17 mouse cellular contexts compared by ENCODE assay signal in genomic region chr2:74736688-74737577, GRCm38 (mm10). TPM values are rescaled to one million over a fixed set of nuclear protein-coding genes. Genes with fewer than 3 reads are reported as not detected.
A peak's percentile ranks its signal among the peaks of the same experiment; 100 is the strongest.
DNase-seq lines count a peak whose midpoint lies in the region; ATAC-seq and TF ChIP-seq lines count a peak whose summit lies in the region.
"Had no signal": no experiment of that assay in that cellular context is flagged by ENCODE, and none has a peak within 500 bp of the region (broad histone marks: within the 10 kb centered on the region; RNA-seq: fewer than 3 reads in every experiment).

No protein-coding gene starts in this region.

- H3K9ac ChIP-seq in heart, embryonic 12.5 days, result no peak overlapping the region
- H3K9ac ChIP-seq in hindbrain, embryonic 11.5 days (ENCODE audit: low read depth, low read length), result peak overlapping the region; percentile 76
- H3K9ac ChIP-seq in limb, embryonic 15.5 days, result no peak overlapping the region
- H3K9ac ChIP-seq: midbrain, embryonic 12.5 days had no signal

- H3K36me3 ChIP-seq in heart, embryonic 12.5 days, result no peaks in the 10 kb centered on the region
- H3K36me3 ChIP-seq in hindbrain, embryonic 11.5 days (ENCODE audit: control insufficient read depth, insufficient read depth, low read length), result no peaks in the 10 kb centered on the region
- H3K36me3 ChIP-seq in limb, embryonic 15.5 days, result no peaks in the 10 kb centered on the region
- H3K36me3 ChIP-seq: midbrain, embryonic 12.5 days had no signal

- peaks cover 9% of the 10 kb centered on the region for H3K4me1 ChIP-seq in heart, embryonic 12.5 days (replicated peaks)
- H3K4me1 ChIP-seq in hindbrain, embryonic 11.5 days (replicated peaks; ENCODE audit: control insufficient read depth, insufficient read depth, low read length), result no peaks in the 10 kb centered on the region
- H3K4me1 ChIP-seq in limb, embryonic 15.5 days, result peaks cover 45% of the 10 kb centered on the region

- TF ChIP-seq POLR2A in brain, embryonic 14.5 days (IDR thresholded peaks at IDR 0.05; ENCODE audit: borderline replicate concordance, extremely low read depth, insufficient read depth, insufficient read length, poor library complexity, severe bottlenecking), result no peak

- H3K27ac ChIP-seq in heart, embryonic 12.5 days (ENCODE audit: poor library complexity, severe bottlenecking), result no peak overlapping the region
- peak overlapping the region; percentile 95 for H3K27ac ChIP-seq in hindbrain, embryonic 11.5 days (ENCODE audit: low read depth, low read length)
- no peak overlapping the region for H3K27ac ChIP-seq in limb, embryonic 15.5 days
- H3K27ac ChIP-seq: midbrain, embryonic 12.5 days had no signal

- intact Hi-C loops in heart, postnatal 14 days (cut with DNase I), result no loop called here

- peaks cover 93% of the 10 kb centered on the region for H3K27me3 ChIP-seq in heart, embryonic 12.5 days (replicated peaks)
- H3K27me3 ChIP-seq in hindbrain, embryonic 11.5 days (ENCODE audit: control insufficient read depth, insufficient read depth, low read length), result peaks cover 71% of the 10 kb centered on the region
- peaks cover 98% of the 10 kb centered on the region for H3K27me3 ChIP-seq in limb, embryonic 15.5 days

- peak overlapping the region; percentile 50; the same call in 1 of the 2 replicates for H3K4me2 ChIP-seq in heart, embryonic 12.5 days
- peak overlapping the region; percentile 54 for H3K4me2 ChIP-seq in hindbrain, embryonic 11.5 days (replicated peaks; ENCODE audit: low read depth, low read length)
- no peak overlapping the region for H3K4me2 ChIP-seq in limb, embryonic 15.5 days

- ATAC-seq in heart, embryonic 12.5 days (ENCODE audit: insufficient number of reproducible peaks, low FRiP score), result no peak
- ATAC-seq in hindbrain, embryonic 11.5 days (ENCODE audit: low FRiP score), result no peak
- ATAC-seq in limb, embryonic 15.5 days (ENCODE audit: insufficient number of reproducible peaks, low FRiP score, low TSS enrichment, low read depth), result no peak
- ATAC-seq: forebrain, embryonic 16.5 days had no signal

- no peaks in the 10 kb centered on the region for H3K9me3 ChIP-seq in heart, embryonic 12.5 days (replicated peaks)
- no peaks in the 10 kb centered on the region for H3K9me3 ChIP-seq in hindbrain, embryonic 11.5 days (ENCODE audit: control insufficient read depth, low read length)
- H3K9me3 ChIP-seq in limb, embryonic 15.5 days, result no peaks in the 10 kb centered on the region
- H3K9me3 ChIP-seq: midbrain, embryonic 12.5 days had no signal

- TF ChIP-seq CTCF in brain, embryonic 14.5 days (IDR thresholded peaks at IDR 0.05; ENCODE audit: borderline replicate concordance, extremely low read depth, insufficient read depth, insufficient read length), result no peak

- H3K4me3 ChIP-seq in heart, embryonic 12.5 days, result peak overlapping the region; percentile 27; the same call in 1 of the 2 replicates
- H3K4me3 ChIP-seq in hindbrain, embryonic 11.5 days (ENCODE audit: low read depth, low read length), result peak overlapping the region; percentile 48
- peak overlapping the region; percentile 13; the same call in 1 of the 2 replicates for H3K4me3 ChIP-seq in limb, embryonic 15.5 days

- DNase-seq in heart, postnatal 14 days, result no peak
- peak; percentile 24 for DNase-seq in brain, embryonic 14.5 days (ENCODE audit: low read depth)
- peak; percentile 59 for DNase-seq in hindbrain, embryonic 11.5 days (ENCODE audit: low spot score)
- DNase-seq in ovary, postnatal 14 days (ENCODE audit: low spot score), result no peak
- no peak for DNase-seq in ovary, postnatal 10 days (ENCODE audit: low spot score)
- no peak for DNase-seq in testis, postnatal 14 days (ENCODE audit: low spot score)
- DNase-seq: adrenal gland, postnatal 36 days; cerebellum, postnatal 36 days; layer of hippocampus, postnatal 36 days; retina, postnatal 1 day had no signal

- WGBS in heart, embryonic 12.5 days, result 3% methylated on average over 15 of the region's 15 CpGs
- WGBS in hindbrain, embryonic 11.5 days, result 2% methylated on average over 15 of the region's 15 CpGs
- WGBS in limb, embryonic 15.5 days, result 9% methylated on average over 15 of the region's 15 CpGs

RNA-seq across cellular contexts. Expression of gene Gm28230, which starts 10.4 kb away (rescaled TPM):
- polyA plus RNA-seq in heart, embryonic 12.5 days (2016; fragmentation: Nextera tagmentation; extraction: Ambion mirVana), result 0.08 TPM in 1 of 2 replicates, not detected in the other
- total RNA-seq in heart, postnatal 14 days (2021), result under 1 TPM in 1 of 2 experiments, not detected in 1; 0.07 TPM
- 0.44 and 1.7 TPM in 2 replicates for polyA plus RNA-seq in brain, embryonic 14.5 days (2012; rRNA removed)
- polyA plus RNA-seq in hindbrain, embryonic 11.5 days (2014; fragmentation: Nextera tagmentation; extraction: Ambion mirVana), result 0.73 and 0.89 TPM in 2 replicates
- polyA plus RNA-seq in limb, embryonic 15.5 days (2015; fragmentation: Nextera tagmentation; extraction: Ambion mirVana), result 0.08 and 0.11 TPM in 2 replicates
- total RNA-seq: layer of hippocampus, postnatal 36 days had no signal
- polyA plus RNA-seq: C2C12; forebrain, embryonic 16.5 days; heart, embryonic 16.5 days; liver, embryonic 16.5 days; midbrain, embryonic 12.5 days had no signal

RNA-seq across cellular contexts. Expression of gene Hoxd4, which starts 25.2 kb away (rescaled TPM):
- 0.19 TPM in 1 of 2 replicates, not detected in the other for polyA plus RNA-seq in heart, embryonic 12.5 days (2016; fragmentation: Nextera tagmentation; extraction: Ambion mirVana)
- under 1 TPM; 0.36 to 0.51 TPM for total RNA-seq in heart, postnatal 14 days (2021)
- 0.81 and 5.5 TPM in 2 replicates for polyA plus RNA-seq in brain, embryonic 14.5 days (2012; rRNA removed)
- polyA plus RNA-seq in hindbrain, embryonic 11.5 days (2014; fragmentation: Nextera tagmentation; extraction: Ambion mirVana), result 3.3 and 3.7 TPM in 2 replicates
- polyA plus RNA-seq in limb, embryonic 15.5 days (2015; fragmentation: Nextera tagmentation; extraction: Ambion mirVana), result 0.29 and 0.66 TPM in 2 replicates
- total RNA-seq: layer of hippocampus, postnatal 36 days had no signal
- polyA plus RNA-seq: C2C12; forebrain, embryonic 16.5 days; liver, embryonic 16.5 days; midbrain, embryonic 12.5 days had no signal

RNA-seq across cellular contexts. Expression of gene Hoxd3, which starts 25.2 kb away (rescaled TPM):
- 2.5 and 3.1 TPM in 2 replicates for polyA plus RNA-seq in heart, embryonic 12.5 days (2016; fragmentation: Nextera tagmentation; extraction: Ambion mirVana)
- total RNA-seq in heart, postnatal 14 days (2021), result not detected
- polyA plus RNA-seq in brain, embryonic 14.5 days (2012; rRNA removed), result 9.6 and 47.4 TPM in 2 replicates
- 49.5 and 58.0 TPM in 2 replicates for polyA plus RNA-seq in hindbrain, embryonic 11.5 days (2014; fragmentation: Nextera tagmentation; extraction: Ambion mirVana)
- 0.55 and 0.65 TPM in 2 replicates for polyA plus RNA-seq in limb, embryonic 15.5 days (2015; fragmentation: Nextera tagmentation; extraction: Ambion mirVana)
- total RNA-seq: layer of hippocampus, postnatal 36 days had no signal
- polyA plus RNA-seq: C2C12; forebrain, embryonic 16.5 days; midbrain, embryonic 12.5 days had no signal

RNA-seq across cellular contexts. Expression of gene Hoxd1, which starts 25.8 kb away (rescaled TPM):
- polyA plus RNA-seq in heart, embryonic 12.5 days (2016; fragmentation: Nextera tagmentation; extraction: Ambion mirVana), result not detected in 2 replicates
- total RNA-seq in heart, postnatal 14 days (2021), result not detected
- polyA plus RNA-seq in brain, embryonic 14.5 days (2012; rRNA removed), result 0.34 and 1.3 TPM in 2 replicates
- polyA plus RNA-seq in hindbrain, embryonic 11.5 days (2014; fragmentation: Nextera tagmentation; extraction: Ambion mirVana), result 1.5 and 1.7 TPM in 2 replicates
- polyA plus RNA-seq in limb, embryonic 15.5 days (2015; fragmentation: Nextera tagmentation; extraction: Ambion mirVana), result 0.26 and 0.42 TPM in 2 replicates
- total RNA-seq: adrenal gland, postnatal 36 days had no signal
- polyA plus RNA-seq: C2C12; forebrain, embryonic 16.5 days; heart, embryonic 16.5 days; liver, embryonic 16.5 days had no signal

RNA-seq across cellular contexts. Expression of gene Hoxd8, which starts 32.5 kb away (rescaled TPM):
- polyA plus RNA-seq in heart, embryonic 12.5 days (2016; fragmentation: Nextera tagmentation; extraction: Ambion mirVana), result 0.10 and 0.37 TPM in 2 replicates
- 1 to 10 TPM; 1.5 to 1.6 TPM for total RNA-seq in heart, postnatal 14 days (2021)
- polyA plus RNA-seq in brain, embryonic 14.5 days (2012; rRNA removed), result 0.73 and 1.6 TPM in 2 replicates
- polyA plus RNA-seq in hindbrain, embryonic 11.5 days (2014; fragmentation: Nextera tagmentation; extraction: Ambion mirVana), result 0.19 and 0.50 TPM in 2 replicates
- 5.9 and 7.3 TPM in 2 replicates for polyA plus RNA-seq in limb, embryonic 15.5 days (2015; fragmentation: Nextera tagmentation; extraction: Ambion mirVana)
- total RNA-seq: layer of hippocampus, postnatal 36 days had no signal
- polyA plus RNA-seq: C2C12; forebrain, embryonic 16.5 days had no signal

Comparison
In these comparisons a context has a peak if more than half of its experiments do, and no peak if none do; other contexts are left out.
1. DNase-seq: peak in brain, embryonic 14.5 days (single experiment) and hindbrain, embryonic 11.5 days (single experiment); none in heart, postnatal 14 days (0 of 2), ovary, postnatal 14 days (single experiment), ovary, postnatal 10 days (single experiment) and testis, postnatal 14 days (single experiment).
2. Peak in every context shown above with its lines, with median percentiles within 50 percentile points of each other: H3K4me3 ChIP-seq.